Mouse (Mus musculus) heart, postnatal 36 days (tissue): Measurements from ENCODE around the gene Ndufs4. TPM values are rescaled to one million over a fixed set of nuclear protein-coding genes. Genes with fewer than 3 reads are reported as not detected.
"Not testable (repeated sequence)": the region's sequence is repeated elsewhere in the genome, so short reads cannot be mapped to it uniquely, and the experiment has no call there.

Experiments
- DNase-seq, 2 experiments: peaks; one replicate each; pipeline ENCODE4 v3.0.0; 2021 to 2022
- intact Hi-C: fragments of 180-260 bp; cut with DNase I; formaldehyde crosslinking; loops from one replicate; pipeline ENCODE4 v1.15.1; 2025
- total RNA-seq, 2 experiments: library from RNA; stranded (reverse); gene quantifications; 2 replicates each; pipeline ENCODE4 v1.2.3; 2021

Gene Ndufs4
- total RNA-seq, 2 experiments from 2014 or later = 566 to 598 TPM

- DNase-seq = no peak
- intact Hi-C loops = no loop called here
Measured at GRCm38 (mm10) chr13:114344220-114344973, 43.7 kb downstream of the Ndufs4 start.

- no peak for DNase-seq
- intact Hi-C loops = no loop called here
Measured at GRCm38 (mm10) chr13:114343001-114343400, 45.1 kb downstream of the Ndufs4 start.

GRCm38 (mm10) chr13:114319835-114320389 is 68.1 kb downstream of the Ndufs4 start:
- DNase-seq = no peak
- intact Hi-C loops = no loop called here

- intact Hi-C loops = no loop called here
- DNase-seq = no peak
Measured at GRCm38 (mm10) chr13:114319136-114319535, 68.9 kb downstream of the Ndufs4 start.

- DNase-seq = no peak
- intact Hi-C loops = no loop called here
Measured at GRCm38 (mm10) chr13:114315374-114315773, 72.7 kb downstream of the Ndufs4 start.

GRCm38 (mm10) chr13:114314953-114315352 is 73.1 kb downstream of the Ndufs4 start:
- DNase-seq = no peak
- intact Hi-C loops = no loop called here

GRCm38 (mm10) chr13:114310591-114310990 is 77.5 kb downstream of the Ndufs4 start:
- intact Hi-C loops = no loop called here
- no peak for DNase-seq

GRCm38 (mm10) chr13:114304684-114305083 is 83.4 kb downstream of the Ndufs4 start:
- DNase-seq = no peak
- intact Hi-C loops = no loop called here

- DNase-seq = no peak
- intact Hi-C loops = no loop called here
Measured at GRCm38 (mm10) chr13:114303466-114304175, 84.4 kb downstream of the Ndufs4 start.

- DNase-seq = no peak
- intact Hi-C loops = loop anchor here (5.0 kb wide), 1 partner anchor 90 kb away; the partner anchor contains the start of gene Ndufs4
Measured at GRCm38 (mm10) chr13:114297761-114298160, 90.3 kb downstream of the Ndufs4 start.

- intact Hi-C loops = loop anchor here (5.0 kb wide), 1 partner anchor 91 kb away; the partner anchor contains the start of gene Ndufs4
- DNase-seq = no peak
Measured at GRCm38 (mm10) chr13:114296556-114296955, 91.5 kb downstream of the Ndufs4 start.

GRCm38 (mm10) chr13:114289411-114289810 is 98.6 kb downstream of the Ndufs4 start:
- DNase-seq = no peak
- intact Hi-C loops = loop anchor here (5.0 to 10.0 kb wide), 2 partner anchors 168 to 415 kb away; partner anchors contain the start of gene Fst

GRCm38 (mm10) chr13:114288511-114288910 is 99.5 kb downstream of the Ndufs4 start:
- intact Hi-C loops = loop anchor here (5.0 to 10.0 kb wide), 2 partner anchors 169 to 414 kb away; partner anchors contain the start of gene Fst
- no peak for DNase-seq

GRCm38 (mm10) chr13:114278690-114279089 is 109.4 kb downstream of the Ndufs4 start:
- intact Hi-C loops, DNase-seq: not testable (repeated sequence)

- no peak for DNase-seq
- intact Hi-C loops = no loop called here
Measured at GRCm38 (mm10) chr13:114277277-114277676, 110.8 kb downstream of the Ndufs4 start.

GRCm38 (mm10) chr13:114271410-114272105 is 116.5 kb downstream of the Ndufs4 start:
- DNase-seq = no peak

GRCm38 (mm10) chr13:114267741-114268140 is 120.3 kb downstream of the Ndufs4 start:
- no peak for DNase-seq
- intact Hi-C loops = no loop called here

More at GRCm38 (mm10) chr13:114271410-114272105, 116.5 kb downstream of the Ndufs4 start:
- intact Hi-C loops = no loop called here

- intact Hi-C loops = no loop called here
- no peak for DNase-seq
Measured at GRCm38 (mm10) chr13:114260486-114261205, 127.4 kb downstream of the Ndufs4 start.

- intact Hi-C loops = no loop called here
- DNase-seq = no peak
Measured at GRCm38 (mm10) chr13:114254697-114255096, 133.4 kb downstream of the Ndufs4 start.
